Mouse (Mus musculus) splenic B cell, adult 2 months (primary cell): ENCODE data around the gene Gja6.
A peak's percentile ranks its signal among the peaks of the same experiment; 100 is the strongest.

Experiments
- DNase-seq: peaks from one replicate; pipeline ENCODE4 v3.0.0-alpha.2; 2011; ENCODE audit warnings: low read depth, low spot score
- H3K27me3 ChIP-seq: 2 replicates; pipeline ENCODE4 v1.6.1; 2012; ENCODE audit warnings: mild to moderate bottlenecking, low read length, moderate library complexity, mixed read lengths; ENCODE audit not compliant: control insufficient read depth, poor library complexity, insufficient read depth, severe bottlenecking
- H3K36me3 ChIP-seq: 2 replicates; pipeline ENCODE4 v1.6.1; 2012; ENCODE audit warnings: mild to moderate bottlenecking, low read length, moderate library complexity, mixed read lengths; ENCODE audit not compliant: control insufficient read depth, poor library complexity, insufficient read depth, severe bottlenecking

Gja6 gene

DNA sequence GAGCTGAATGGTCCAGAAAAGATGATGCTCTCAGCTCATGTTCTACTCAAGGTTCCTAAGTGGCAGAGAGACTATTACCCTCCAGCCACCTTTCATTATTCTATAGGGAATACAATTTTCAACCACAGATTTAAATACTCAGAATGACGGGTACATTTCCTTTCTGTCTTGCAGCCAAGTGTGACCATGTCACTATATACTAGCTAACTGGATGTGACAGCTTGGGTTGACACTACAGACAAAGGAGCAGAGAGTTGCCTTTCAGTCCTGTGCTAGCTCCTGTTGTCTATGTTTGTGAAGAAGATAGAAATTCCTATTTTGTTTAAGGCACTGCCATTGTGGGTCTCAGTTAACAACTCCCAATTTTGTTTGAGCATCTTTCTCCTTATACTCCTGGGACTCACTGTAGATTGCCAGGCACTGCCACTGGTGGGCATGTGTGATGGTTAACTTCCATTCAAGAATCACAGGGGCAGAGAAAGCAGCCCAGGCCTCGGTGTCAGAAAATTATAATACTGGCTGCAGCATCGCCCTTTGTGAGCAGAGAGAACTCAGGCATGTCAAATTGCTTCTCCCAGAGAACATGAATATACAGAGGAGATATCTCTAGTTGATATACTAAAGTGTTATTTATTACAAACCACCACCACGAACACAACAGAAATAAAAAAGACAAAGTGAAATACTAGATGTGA, 43.0 kb downstream of the Gja6 start:
- Histone ChIP-seq H3K36me3 (no peaks in the 10 kb centered on the region), H3K27me3 (no peaks in the 10 kb centered on the region)

More for the DNA sequence above, 43.0 kb downstream of the Gja6 start:
- DNase-seq, result peak; percentile 3
